Mouse (Mus musculus) gastrocnemius, adult 18-20 months (tissue): ENCODE data around the gene Olfr893. TPM values are rescaled to one million over a fixed set of nuclear protein-coding genes. Genes with fewer than 3 reads are reported as not detected.
"Not testable (repeated sequence)": the region's sequence is repeated elsewhere in the genome, so short reads cannot be mapped to it uniquely, and the experiment has no call there.

Source experiments
- DNase-seq: peaks from one replicate; pipeline ENCODE4 v3.0.0; 2021; ENCODE audit warnings: low spot score
- long read RNA-seq, 2 experiments: library from polyadenylated mRNA; stranded (forward); transcript quantifications; one replicate each; pipeline ENCODE4 v2.0.0; 2021
- total RNA-seq, 2 experiments: library from RNA; stranded (reverse); gene quantifications; 2 replicates each; pipeline ENCODE4 v1.2.3; 2021

Olfr893 gene
- not detected for total RNA-seq
- long read RNA-seq, experiment 1, result 0 reads
- long read RNA-seq, experiment 2, result 0 reads

GRCm38 (mm10) chr9:38208065-38208464 is at the start of gene Olfr893:
TSS of gene Olfr893 (plus strand) at chr9:38208365.
- no peak for DNase-seq

GRCm38 (mm10) chr9:38168341-38168740 is 39.8 kb upstream of the Olfr893 start:
- not testable (repeated sequence) for DNase-seq

GRCm38 (mm10) chr9:38180721-38181120 is 27.4 kb upstream of the Olfr893 start, which contains the start of gene Olfr891:
TSS of gene Olfr891 (minus strand) at chr9:38180821.
- DNase-seq, result no peak

GRCm38 (mm10) chr9:38217755-38218154 is 9.6 kb downstream of the Olfr893 start, which contains the start of gene Olfr894:
TSS of gene Olfr894 (plus strand) at chr9:38218055.
- no peak for DNase-seq

GRCm38 (mm10) chr9:38252474-38252873 is 44.3 kb downstream of the Olfr893 start, which contains the start of gene Olfr143:
TSS of gene Olfr143 (plus strand) at chr9:38252774.
- no peak for DNase-seq

Other genes starting within 250 kb of the Olfr893 start
- gene Olfr881, start 216.5 kb upstream of the Olfr893 start, total RNA-seq, result not detected
- not detected for gene Olfr883, start 182.6 kb upstream of the Olfr893 start, total RNA-seq
- not detected for gene Olfr884, start 161.8 kb upstream of the Olfr893 start, total RNA-seq
- gene Olfr885, start 147.0 kb upstream of the Olfr893 start, total RNA-seq, result not detected
- gene Olfr887, start 124.3 kb upstream of the Olfr893 start, total RNA-seq, result not detected
- not detected for gene Olfr888, start 100.2 kb upstream of the Olfr893 start, total RNA-seq
- gene Olfr889, start 93.2 kb upstream of the Olfr893 start, total RNA-seq, result not detected
- not detected for gene Olfr890, start 65.8 kb upstream of the Olfr893 start, total RNA-seq
- not detected for gene Olfr891, start 27.5 kb upstream of the Olfr893 start, total RNA-seq
- gene Olfr894, start 9.7 kb downstream of the Olfr893 start, total RNA-seq, result not detected
- gene Olfr143, start 44.4 kb downstream of the Olfr893 start, total RNA-seq, result not detected
- gene Olfr895, start 59.5 kb downstream of the Olfr893 start, total RNA-seq, result not detected
- gene Olfr896-ps1, start 82.7 kb downstream of the Olfr893 start, total RNA-seq, result not detected
- gene Olfr25, start 120.7 kb downstream of the Olfr893 start, total RNA-seq, result not detected
- not detected for gene Olfr898, start 140.0 kb downstream of the Olfr893 start, total RNA-seq
- not detected for gene Olfr250, start 158.5 kb downstream of the Olfr893 start, total RNA-seq
- gene Olfr251, start 168.7 kb downstream of the Olfr893 start, total RNA-seq, result not detected
- gene Olfr147, start 193.3 kb downstream of the Olfr893 start, total RNA-seq, result not detected
- gene Olfr901, start 221.1 kb downstream of the Olfr893 start, total RNA-seq, result not detected
- not detected for gene Olfr902, start 239.3 kb downstream of the Olfr893 start, total RNA-seq